Mouse (Mus musculus) embryonic fibroblast, embryonic 13.5 days (primary cell): ENCODE measurements around the gene Gm17409.

Source experiments
- CTCF ChIP-seq: IDR thresholded peaks from 2 replicates; pipeline ENCODE4 v1.5.1; 2011; ENCODE audit warnings: mild to moderate bottlenecking, control low read depth, low read length, moderate library complexity, borderline replicate concordance; ENCODE audit not compliant: insufficient read depth
- POLR2A ChIP-seq: IDR thresholded peaks from 2 replicates; pipeline ENCODE4 v1.6.1; 2011; ENCODE audit warnings: low read depth, mild to moderate bottlenecking, control low read depth, low read length, moderate library complexity

- no peak for TF ChIP-seq CTCF
- no peak for TF ChIP-seq POLR2A
Measured at GRCm38 (mm10) chr2:58479536-58479935, 9.6 kb downstream of the Gm17409 start.
